ENCODE assay signal across 8 mouse cellular contexts in genomic region chr15:77368148-77368547, GRCm38 (mm10). TPM values are rescaled to one million over a fixed set of nuclear protein-coding genes. Genes with fewer than 3 reads are reported as not detected.
A peak's percentile ranks its signal among the peaks of the same experiment; 100 is the strongest.
DNase-seq lines count a peak whose midpoint lies in the region; ATAC-seq lines count a peak whose summit lies in the region.

No protein-coding gene starts in this region.

- WGBS in heart, embryonic 12.5 days, result 0% methylated on average over 13 of the region's 13 CpGs
- 0% methylated on average over 13 of the region's 13 CpGs for WGBS in kidney, embryonic 16.5 days

- H3K36me3 ChIP-seq in heart, embryonic 12.5 days, result no peaks in the 10 kb centered on the region
- H3K36me3 ChIP-seq in kidney, embryonic 16.5 days (ENCODE audit: insufficient read depth, low read length), result no peaks in the 10 kb centered on the region

- no peak overlapping the region for H3K27ac ChIP-seq in heart, embryonic 12.5 days (ENCODE audit: poor library complexity, severe bottlenecking)
- H3K27ac ChIP-seq in kidney, embryonic 16.5 days (ENCODE audit: low read length), result peak overlapping the region; percentile 96

- DNase-seq in CD4-positive, CD25-positive, alpha-beta regulatory T cell, adult 2 months (ENCODE audit: low read depth, low spot score), result peak; percentile 90
- peak; percentile 84 for DNase-seq in brain, embryonic 18.5 days (ENCODE audit: low read depth, low spot score)
- peak; percentile 86 for DNase-seq in liver
- DNase-seq in spleen, postnatal 36 days (ENCODE audit: low spot score in 2 of 2), result peak; percentile 64 to 71

- H3K4me1 ChIP-seq in heart, embryonic 12.5 days (replicated peaks), result peaks cover 34% of the 10 kb centered on the region
- peaks cover 27% of the 10 kb centered on the region for H3K4me1 ChIP-seq in kidney, embryonic 16.5 days (ENCODE audit: insufficient read depth, low read length)

- no peaks in the 10 kb centered on the region for H3K27me3 ChIP-seq in heart, embryonic 12.5 days (replicated peaks)
- no peaks in the 10 kb centered on the region for H3K27me3 ChIP-seq in kidney, embryonic 16.5 days (ENCODE audit: insufficient read depth, low read length)

- H3K9me3 ChIP-seq in heart, embryonic 12.5 days (replicated peaks), result no peaks in the 10 kb centered on the region
- H3K9me3 ChIP-seq in kidney, embryonic 16.5 days (ENCODE audit: low read length), result no peaks in the 10 kb centered on the region

- H3K4me2 ChIP-seq in heart, embryonic 12.5 days, result peak overlapping the region; percentile 55
- H3K4me2 ChIP-seq in kidney, embryonic 16.5 days (replicated peaks; ENCODE audit: low read depth, low read length), result peak overlapping the region; percentile 48

- 0 out of 2 replicates have a peak, but pooled peaks have one; percentile 44 for ATAC-seq in erythroid progenitor cell, adult 5-6 weeks (replicated peaks; ENCODE audit: low FRiP score, poor library complexity, severe bottlenecking)
- peak; percentile 56; the same call in 1 of the 2 replicates for ATAC-seq in heart, embryonic 12.5 days (ENCODE audit: insufficient number of reproducible peaks, low FRiP score)
- ATAC-seq in kidney, embryonic 16.5 days (ENCODE audit: low FRiP score, low TSS enrichment), result peak; percentile 77
- peak; percentile 88 for ATAC-seq in monocyte, adult 5-6 weeks (replicated peaks; ENCODE audit: insufficient number of reproducible peaks, low FRiP score, low TSS enrichment, poor library complexity, severe bottlenecking)

- H3K4me3 ChIP-seq in heart, embryonic 12.5 days, result 0 out of 2 replicates have a peak overlapping the region, but pooled peaks have one; percentile 17
- H3K4me3 ChIP-seq in kidney, embryonic 16.5 days (ENCODE audit: low read length), result peak overlapping the region; percentile 22

- peak overlapping the region; percentile 56 for H3K9ac ChIP-seq in heart, embryonic 12.5 days
- H3K9ac ChIP-seq in kidney, embryonic 16.5 days (replicated peaks; ENCODE audit: low read length), result peak overlapping the region; percentile 56

RNA-seq across cellular contexts. Expression of gene Apol7a, which starts 30.8 kb away (rescaled TPM):
- total RNA-seq in erythroid progenitor cell, adult 5-6 weeks (2015; ENCODE audit: low replicate concordance), result not detected in 2 replicates
- total RNA-seq in erythroid progenitor cell, adult 5-6 weeks (2017; ENCODE audit: low replicate concordance), result not detected in 2 replicates
- 0.19 TPM in 1 of 2 replicates, not detected in the other for polyA plus RNA-seq in heart, embryonic 12.5 days (2016; fragmentation: Nextera tagmentation; extraction: Ambion mirVana)
- 0.19 TPM in 1 of 2 replicates, not detected in the other for polyA plus RNA-seq in kidney, embryonic 16.5 days (2015; fragmentation: Nextera tagmentation; extraction: Ambion mirVana)
- total RNA-seq in monocyte, adult 5-6 weeks (2017), result not detected in 3 replicates

RNA-seq across cellular contexts. Expression of gene Apol9a, which starts 42.8 kb away (rescaled TPM):
- total RNA-seq in erythroid progenitor cell, adult 5-6 weeks (2015; ENCODE audit: low replicate concordance), result not detected in 2 replicates
- total RNA-seq in erythroid progenitor cell, adult 5-6 weeks (2017; ENCODE audit: low replicate concordance), result under 0.01 TPM in 1 of 2 replicates, not detected in the other
- 0.74 and 0.76 TPM in 2 replicates for polyA plus RNA-seq in heart, embryonic 12.5 days (2016; fragmentation: Nextera tagmentation; extraction: Ambion mirVana)
- not detected in 2 replicates for polyA plus RNA-seq in kidney, embryonic 16.5 days (2015; fragmentation: Nextera tagmentation; extraction: Ambion mirVana)
- not detected in 3 replicates for total RNA-seq in monocyte, adult 5-6 weeks (2017)
